Mouse (Mus musculus) spleen, postnatal 14 days (tissue): ENCODE data around the gene Slc34a2.

Source experiments
- DNase-seq, 2 experiments: peaks; one replicate each; pipeline ENCODE4 v3.0.0; 2021 to 2022; ENCODE audit warnings: low spot score in 2 of 2

The Slc34a2 gene

GRCm38 (mm10) chr5:53037781-53038180 is at the start of gene Slc34a2:
Gene Slc34a2, plus strand, starts transcription at chr5:53038081.
- no peak for DNase-seq

DNA sequence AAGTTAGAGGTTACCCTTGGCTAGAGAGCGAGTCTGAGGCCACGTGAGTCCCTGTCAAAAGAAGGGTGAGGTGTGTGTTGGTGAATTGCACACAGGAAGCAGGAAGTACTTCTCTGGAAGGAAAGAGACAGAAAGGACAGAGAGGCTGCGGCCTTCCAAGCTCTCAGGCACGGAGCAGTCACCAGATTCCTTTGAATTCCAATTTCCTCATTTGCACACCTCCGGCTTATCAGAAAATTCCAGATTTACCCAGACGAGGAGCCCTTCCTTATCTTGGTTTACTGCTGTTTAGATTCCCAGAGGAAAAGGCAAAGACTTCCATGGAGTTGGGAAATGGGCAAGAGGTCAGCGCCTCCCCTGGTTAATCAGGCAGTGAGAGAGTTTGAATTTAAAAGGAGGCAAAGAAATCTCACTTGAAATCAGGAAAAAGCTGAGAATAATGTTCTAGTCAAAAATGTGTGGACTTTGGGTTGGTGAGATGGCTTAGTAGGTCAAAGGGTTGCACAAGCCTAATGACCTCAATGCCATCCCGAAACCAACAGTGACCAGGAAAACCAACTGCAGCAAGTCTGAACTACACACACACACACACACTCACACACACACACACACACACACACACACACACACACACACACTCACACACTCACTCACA is 47.1 kb upstream of the Slc34a2 start:
- no peak for DNase-seq

DNA sequence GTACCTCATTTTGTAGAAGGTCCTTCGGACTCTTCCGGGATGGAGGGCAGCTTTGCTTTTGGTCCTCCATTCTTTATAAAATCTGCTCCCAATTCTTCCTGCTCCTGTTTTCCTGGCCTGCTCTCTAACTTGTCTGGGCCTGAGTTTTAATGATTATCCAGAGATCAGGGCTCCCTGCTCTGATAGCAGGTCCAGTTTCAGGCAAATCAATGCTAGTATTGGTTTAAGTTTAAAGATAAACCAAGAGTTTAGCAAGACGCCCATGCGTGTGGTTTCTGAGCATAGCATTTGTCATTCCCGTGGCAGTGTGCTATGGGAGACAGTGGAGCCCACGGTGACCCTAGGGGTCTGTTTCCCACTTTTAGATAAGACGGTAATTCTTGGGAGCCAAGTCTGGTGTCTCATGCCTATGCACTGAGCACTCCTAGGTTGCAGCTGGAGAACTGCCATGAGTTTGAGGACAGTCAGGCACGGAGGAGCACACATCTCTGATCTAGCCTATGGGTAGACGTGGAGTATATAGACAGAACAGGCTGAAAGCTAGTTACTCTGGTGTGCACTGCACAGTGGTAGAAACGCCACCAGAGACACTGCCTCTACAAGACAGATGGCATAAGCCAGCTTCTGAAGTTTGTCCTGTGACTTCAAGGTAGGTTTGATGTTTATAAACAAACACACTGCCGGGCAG is 45.5 kb upstream of the Slc34a2 start:
- DNase-seq = no peak

DNA sequence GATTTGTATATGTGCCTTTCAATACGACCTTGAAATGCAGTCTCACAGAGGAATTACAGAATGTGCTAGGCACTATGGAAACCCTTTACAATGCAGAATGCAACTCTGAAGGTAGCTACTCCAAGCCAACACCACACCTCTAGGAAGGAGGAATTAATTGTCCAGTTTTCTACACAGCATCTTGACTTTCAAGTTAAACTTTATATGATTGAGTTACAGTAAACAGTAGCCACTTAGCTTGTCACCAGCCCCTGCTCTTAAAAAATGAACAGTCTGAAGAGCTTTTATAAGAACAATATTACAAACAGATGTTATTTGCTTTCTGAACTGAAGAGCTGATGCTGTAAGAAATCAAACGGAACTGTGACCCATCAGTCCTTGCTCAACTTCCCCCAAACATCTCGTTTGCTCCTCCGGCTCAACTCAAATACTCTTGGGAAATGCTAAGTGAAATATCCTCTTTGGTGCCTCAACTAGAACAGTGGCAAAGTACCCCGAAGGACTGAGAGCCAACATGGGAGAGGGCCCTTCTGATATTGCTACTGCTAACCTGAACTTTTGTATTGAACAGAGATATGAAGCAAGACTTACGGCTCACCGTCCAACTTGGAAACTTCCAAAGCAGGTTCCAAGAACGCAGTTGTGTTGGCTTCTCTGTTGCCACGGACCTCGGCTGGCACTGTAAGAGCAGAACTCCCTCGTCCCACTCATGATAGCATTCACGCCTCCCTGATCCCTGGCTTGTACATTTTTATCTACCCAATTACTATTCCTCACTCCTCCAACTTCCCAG is 44.2 kb upstream of the Slc34a2 start:
- DNase-seq = no peak

DNA sequence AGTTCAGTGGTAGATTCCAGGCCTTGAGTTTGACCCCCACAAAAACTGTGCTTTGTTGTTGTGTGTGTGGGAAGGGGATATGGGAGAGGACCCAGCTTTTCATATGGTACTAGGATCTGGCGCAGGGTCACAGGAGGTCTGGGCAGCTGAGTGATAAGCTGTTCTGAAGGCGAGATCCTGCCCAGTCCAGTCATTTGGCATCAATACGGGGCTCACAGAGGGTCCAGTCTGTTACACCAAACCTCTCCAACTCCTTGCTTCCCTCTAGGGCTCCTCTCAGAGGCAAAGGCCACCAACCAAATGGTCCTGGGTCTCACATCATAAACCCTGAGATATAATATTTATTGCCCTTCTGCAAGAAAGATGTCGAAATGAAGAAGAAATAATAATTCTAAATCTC is 42.4 kb upstream of the Slc34a2 start:
- DNase-seq = no peak

- DNase-seq = no peak
Measured at GRCm38 (mm10) chr5:52996145-52996544, 41.7 kb upstream of the Slc34a2 start.

DNA sequence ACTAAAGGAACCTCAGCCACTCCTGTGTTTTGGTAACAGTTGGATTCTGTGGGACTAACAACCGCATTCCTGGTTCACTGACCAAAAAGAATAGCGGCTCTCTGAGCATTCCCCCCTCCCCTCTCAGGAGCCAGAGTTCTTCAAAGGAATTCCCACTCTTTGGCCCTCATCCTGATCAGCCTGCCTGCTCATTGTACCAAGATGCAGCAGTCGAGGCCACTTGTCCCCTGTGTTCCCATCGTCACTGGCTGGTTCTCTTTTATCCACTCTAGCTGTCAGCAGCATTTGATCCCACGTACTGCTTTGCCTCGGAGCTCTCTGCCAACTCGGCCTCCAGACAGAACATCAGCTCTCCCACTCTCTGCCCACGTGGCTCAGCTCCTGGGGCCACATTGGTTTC is 41.3 kb upstream of the Slc34a2 start:
- DNase-seq = no peak

- no peak for DNase-seq
Measured at GRCm38 (mm10) chr5:52997032-52997431, 40.8 kb upstream of the Slc34a2 start.

GRCm38 (mm10) chr5:52998097-52998760 is 39.7 kb upstream of the Slc34a2 start:
- DNase-seq = no peak

DNA sequence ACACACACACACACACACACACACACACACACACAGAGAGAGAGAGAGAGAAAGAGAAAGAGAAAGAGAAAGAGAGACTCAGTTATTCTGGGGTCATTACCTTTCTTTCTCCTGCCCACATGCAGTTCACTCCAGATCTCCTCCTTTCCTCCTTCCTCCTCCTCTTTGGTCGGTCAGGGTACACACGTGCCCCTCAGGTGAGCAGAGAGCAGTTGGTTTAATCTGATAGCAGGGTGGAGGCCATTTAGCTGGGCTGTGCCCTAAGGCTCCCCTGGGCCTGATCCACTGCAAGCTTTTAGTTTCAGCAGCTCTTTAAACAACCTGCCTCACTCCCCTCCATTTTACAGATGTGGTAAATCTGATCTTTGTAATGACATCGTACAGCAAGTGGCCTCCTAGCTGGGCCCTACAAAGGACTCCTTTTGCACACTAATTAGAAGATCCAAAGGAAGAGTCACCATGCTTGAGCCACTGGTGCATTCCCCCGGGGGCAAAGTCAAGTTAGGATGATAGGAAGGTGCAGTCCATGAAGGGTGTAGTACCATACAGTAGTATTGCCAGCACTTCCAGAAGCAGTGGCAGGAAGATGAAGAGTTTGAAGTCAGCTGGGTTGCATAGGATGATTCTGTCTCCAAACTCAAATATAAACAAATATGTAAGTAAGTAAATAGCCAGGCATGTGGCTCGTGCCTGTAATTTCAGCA is 37.6 kb upstream of the Slc34a2 start:
- DNase-seq = no peak

DNA sequence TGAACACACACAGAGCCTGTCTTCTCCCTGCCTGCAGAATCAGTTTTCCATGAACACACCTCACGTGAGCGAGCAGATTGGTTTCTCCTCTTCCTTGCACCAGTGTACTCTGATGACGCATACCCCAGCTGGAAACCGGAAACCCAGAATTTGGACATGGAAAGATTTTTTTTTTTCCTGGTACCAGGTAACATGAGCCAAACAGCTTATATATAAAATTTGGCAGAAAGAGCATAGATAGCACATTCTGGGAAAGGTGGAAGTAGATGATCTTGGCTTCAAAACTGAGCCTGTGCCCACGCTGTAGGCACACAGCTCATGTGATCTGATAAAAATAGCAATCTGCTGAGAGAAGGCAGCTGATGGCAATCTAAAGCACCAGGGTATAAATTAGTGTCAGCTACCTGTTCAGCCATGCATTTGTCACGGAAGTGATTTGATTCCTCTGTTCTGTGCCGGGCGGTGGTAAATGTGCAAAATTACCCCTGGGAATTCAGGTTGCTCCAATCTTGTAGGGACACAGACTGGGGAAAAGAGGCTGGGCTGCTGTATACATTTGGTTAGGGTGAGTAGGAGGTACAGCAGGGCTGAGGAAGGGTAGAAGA is 35.2 kb upstream of the Slc34a2 start:
- no peak for DNase-seq

DNA sequence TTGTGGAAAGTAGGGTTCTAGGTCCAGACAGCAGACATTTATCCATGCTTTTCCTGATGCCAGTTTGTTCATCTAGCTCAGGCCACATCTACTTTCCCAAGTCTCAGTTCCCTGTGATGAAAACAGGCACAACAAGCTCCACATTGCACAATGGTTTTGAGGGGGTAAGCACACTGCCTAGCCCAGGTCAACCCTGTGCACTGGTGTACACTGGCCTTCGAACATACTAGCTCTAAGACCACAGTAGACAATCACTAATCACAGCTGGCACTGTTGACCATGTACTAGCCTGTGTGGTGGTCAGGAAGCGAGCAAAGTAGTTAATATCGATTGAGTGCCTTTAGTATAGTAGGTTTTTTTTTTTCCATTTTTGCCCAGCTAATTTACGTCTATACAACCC is 34.4 kb upstream of the Slc34a2 start:
- DNase-seq = no peak

- no peak for DNase-seq
Measured at GRCm38 (mm10) chr5:53003981-53004380, 33.9 kb upstream of the Slc34a2 start.

GRCm38 (mm10) chr5:53009027-53009769 is 28.7 kb upstream of the Slc34a2 start:
- DNase-seq = no peak

GRCm38 (mm10) chr5:53009770-53010133 is 28.1 kb upstream of the Slc34a2 start:
- no peak for DNase-seq

GRCm38 (mm10) chr5:53011327-53011726 is 26.6 kb upstream of the Slc34a2 start:
- no peak for DNase-seq

DNA sequence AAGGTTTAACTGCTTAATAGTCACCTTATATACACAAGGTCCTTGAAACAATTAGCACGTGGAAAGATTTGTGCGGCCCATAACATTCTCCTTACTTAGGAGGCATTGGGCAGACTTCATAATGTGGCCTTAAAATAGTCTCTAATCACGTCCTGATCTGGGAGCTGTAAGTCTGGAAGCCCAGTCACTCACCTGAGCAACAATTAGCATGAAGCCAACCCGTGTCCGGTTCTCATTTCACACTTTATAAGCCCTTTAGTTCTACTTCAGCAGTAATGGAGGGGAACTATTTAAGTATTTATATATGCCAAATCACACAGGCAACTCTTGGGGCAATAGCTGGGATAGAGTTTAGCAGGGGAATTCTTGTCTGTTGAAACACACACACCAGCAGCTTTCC is 21.3 kb upstream of the Slc34a2 start:
- DNase-seq = no peak

- no peak for DNase-seq
Measured at GRCm38 (mm10) chr5:53018316-53018715, 19.6 kb upstream of the Slc34a2 start.

- DNase-seq = no peak
Measured at GRCm38 (mm10) chr5:53023432-53023831, 14.4 kb upstream of the Slc34a2 start.

DNA sequence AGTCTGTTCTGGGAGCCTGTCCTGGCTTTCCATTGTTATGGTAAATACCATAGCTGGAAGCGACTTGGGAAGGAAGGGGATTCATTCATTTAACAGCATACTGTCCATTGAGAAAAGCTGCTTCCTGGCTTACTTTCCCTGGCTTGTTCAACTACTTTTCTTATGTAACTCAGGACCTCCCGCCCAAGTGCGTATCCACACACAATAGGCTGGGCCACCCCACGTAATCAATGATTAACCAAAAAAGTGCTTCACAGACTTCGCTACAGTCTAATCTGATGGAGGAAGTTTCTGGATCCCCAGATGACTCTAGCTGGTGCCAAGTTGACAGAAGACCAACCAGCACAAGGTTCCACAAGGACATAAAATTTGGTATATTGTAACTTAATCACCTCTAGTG is 14.0 kb upstream of the Slc34a2 start:
- no peak for DNase-seq
